ENCODE assay signal across 10 mouse cellular contexts in genomic region chr6:142962476-142962875, GRCm38 (mm10). TPM values are rescaled to one million over a fixed set of nuclear protein-coding genes. Genes with fewer than 3 reads are reported as not detected.
DNase-seq lines count a peak whose midpoint lies in the region; ATAC-seq lines count a peak whose summit lies in the region.
"Had no signal": no experiment of that assay in that cellular context is flagged by ENCODE, and none has a peak within 500 bp of the region (broad histone marks: within the 10 kb centered on the region; RNA-seq: fewer than 3 reads in every experiment).

No protein-coding gene starts in this region.

- H3K36me3 ChIP-seq in heart, embryonic 12.5 days, result no peaks in the 10 kb centered on the region
- H3K36me3 ChIP-seq: liver, embryonic 13.5 days had no signal

- H3K4me1 ChIP-seq in heart, embryonic 12.5 days (replicated peaks), result peaks cover 7% of the 10 kb centered on the region

- no peaks in the 10 kb centered on the region for H3K9me3 ChIP-seq in heart, embryonic 12.5 days (replicated peaks)
- H3K9me3 ChIP-seq: liver, embryonic 13.5 days had no signal

- no peak for DNase-seq in heart, postnatal 4 days
- DNase-seq in right cerebral cortex, postnatal 25 days, result peak; percentile 6
- DNase-seq in right cerebral cortex, postnatal 36 days (ENCODE audit: low spot score in 2 of 2), result no peak
- DNase-seq in induced T-regulatory cell, adult 2 months (ENCODE audit: low read depth), result peak; percentile 38
- DNase-seq in thymus, postnatal 36 days, result peak; percentile 59 to 64
- DNase-seq in layer of hippocampus, postnatal 10 days (ENCODE audit: low spot score in 2 of 2), result no peak
- DNase-seq in liver, result no peak
- DNase-seq: liver, embryonic 13.5 days had no signal

- 64% methylated on average over 10 of the region's 10 CpGs for WGBS in heart, embryonic 12.5 days

- ATAC-seq in heart, embryonic 12.5 days (ENCODE audit: insufficient number of reproducible peaks, low FRiP score), result no peak

- peak overlapping the region; percentile 14 for H3K4me3 ChIP-seq in heart, embryonic 12.5 days
- H3K4me3 ChIP-seq: liver, embryonic 13.5 days; myocyte had no signal

- peak overlapping the region; percentile 98 for H3K4me2 ChIP-seq in heart, embryonic 12.5 days
- H3K4me2 ChIP-seq: liver, embryonic 13.5 days had no signal

- peaks cover 20% of the 10 kb centered on the region for H3K27me3 ChIP-seq in heart, embryonic 12.5 days (replicated peaks)

- H3K27ac ChIP-seq in heart, embryonic 12.5 days (ENCODE audit: poor library complexity, severe bottlenecking), result no peak overlapping the region
- H3K27ac ChIP-seq: liver, embryonic 13.5 days had no signal

- H3K9ac ChIP-seq in heart, embryonic 12.5 days, result no peak overlapping the region
- H3K9ac ChIP-seq: liver, embryonic 13.5 days had no signal

RNA-seq across cellular contexts. Expression of gene St8sia1, which starts 1.8 kb away (rescaled TPM):
- 3.7 and 4.0 TPM in 2 replicates for polyA plus RNA-seq in heart, embryonic 12.5 days (2016; fragmentation: Nextera tagmentation; extraction: Ambion mirVana)
- total RNA-seq in heart, postnatal 4 days (2021), result 1 to 10 TPM; 1.5 to 2.0 TPM
- total RNA-seq in layer of hippocampus, postnatal 10 days (2021), result 10 to 100 TPM; 33.8 to 36.2 TPM

Comparison
In these comparisons a context has a peak if more than half of its experiments do, and no peak if none do; other contexts are left out.
1. DNase-seq: peak in right cerebral cortex, postnatal 25 days (single experiment), induced T-regulatory cell, adult 2 months (single experiment) and thymus, postnatal 36 days (2 of 2); none in heart, postnatal 4 days (single experiment), right cerebral cortex, postnatal 36 days (0 of 2), layer of hippocampus, postnatal 10 days (0 of 2) and liver (single experiment).
2. RNA of gene St8sia1, which starts 1.8 kb away (total RNA-seq): 33.8 to 36.2 TPM in layer of hippocampus, postnatal 10 days; 1.5 to 2.0 TPM in heart, postnatal 4 days; every median in the first group is over 10 times any median in the second.